Mouse (Mus musculus) testis, adult 2 months (tissue): ENCODE results near the gene Nxph1.

Experiments
- CTCF ChIP-seq: fragments of 200-500 bp; IDR thresholded peaks from 2 replicates; pipeline ENCODE4 v1.5.1; 2012; ENCODE audit warnings: low read depth, mild to moderate bottlenecking, inconsistent platforms, low read length, moderate library complexity; ENCODE audit not compliant: control insufficient read depth, insufficient read depth, insufficient replicate concordance
- POLR2A ChIP-seq: fragments of 200-500 bp; IDR thresholded peaks from 2 replicates; pipeline ENCODE4 v1.6.1; 2012; ENCODE audit warnings: low read depth, mild to moderate bottlenecking, inconsistent platforms, low read length, moderate library complexity; ENCODE audit not compliant: control insufficient read depth

GRCm38 (mm10) chr6:8936168-8936567, 12.1 kb upstream of the Nxph1 start:
- TF ChIP-seq CTCF (no peak), POLR2A (no peak)
